Mouse (Mus musculus) kidney, adult 2 months (tissue): ENCODE measurements around the gene 9130023H24Rik. TPM values are rescaled to one million over a fixed set of nuclear protein-coding genes. Genes with fewer than 3 reads are reported as not detected.
A peak's percentile ranks its signal among the peaks of the same experiment; 100 is the strongest.

ENCODE experiments used
- DNase-seq: peaks from one replicate; pipeline ENCODE4 v3.0.0; 2021
- H3K27ac ChIP-seq: fragments of 200-500 bp; 2 replicates; pipeline ENCODE4 v1.5.1; 2012; ENCODE audit warnings: low read depth, low read length, control low read depth, inconsistent platforms; ENCODE audit not compliant: insufficient read depth
- H3K27me3 ChIP-seq: fragments of 200-500 bp; replicated peaks from 2 replicates; pipeline ENCODE4 v1.6.1; 2012; ENCODE audit warnings: mild to moderate bottlenecking, moderate library complexity, low read length, inconsistent platforms; ENCODE audit not compliant: control insufficient read depth, insufficient read depth
- H3K36me3 ChIP-seq: fragments of 200-500 bp; 2 replicates; pipeline ENCODE4 v1.6.1; 2012; ENCODE audit warnings: mild to moderate bottlenecking, moderate library complexity, low read length, inconsistent platforms; ENCODE audit not compliant: control insufficient read depth, insufficient read depth
- H3K4me1 ChIP-seq: fragments of 200-500 bp; 2 replicates; pipeline ENCODE4 v1.6.1; 2011; ENCODE audit warnings: low read length; ENCODE audit not compliant: control insufficient read depth, insufficient read depth
- H3K4me3 ChIP-seq: fragments of 200-500 bp; 2 replicates; pipeline ENCODE4 v1.5.1; 2011; ENCODE audit warnings: mild to moderate bottlenecking, low read depth, low read length, control low read depth; ENCODE audit not compliant: insufficient read depth
- CTCF ChIP-seq: fragments of 200-500 bp; conservative IDR thresholded peaks from 2 replicates; pipeline ENCODE4 v1.5.1; 2011; ENCODE audit warnings: low read depth, mild to moderate bottlenecking, control low read depth, low read length, moderate library complexity, mixed read lengths; ENCODE audit not compliant: insufficient read depth, insufficient read length
- POLR2A ChIP-seq: fragments of 200-500 bp; IDR thresholded peaks from one replicate; pipeline ENCODE4 v1.6.1; 2011; ENCODE audit warnings: low read depth, low read length, control low read depth
- WGBS: fragments of 180-500 bp; shearing (Covaris S2); methylation state at CpG from one replicate; pipeline ENCODE4 v1.1.7; 2018; 5-methylcytosine and 5-hydroxymethylcytosine counted together
- polyA plus RNA-seq: library from polyadenylated mRNA; depleted of rRNA; stranded (reverse); fragments of >200 nt; gene quantifications from 2 replicates; pipeline ENCODE4 v1.2.3, GENCODE M21; 2012; rRNA removed

9130023H24Rik gene
- polyA plus RNA-seq: 3.1 and 3.2 TPM in 2 replicates

DNA sequence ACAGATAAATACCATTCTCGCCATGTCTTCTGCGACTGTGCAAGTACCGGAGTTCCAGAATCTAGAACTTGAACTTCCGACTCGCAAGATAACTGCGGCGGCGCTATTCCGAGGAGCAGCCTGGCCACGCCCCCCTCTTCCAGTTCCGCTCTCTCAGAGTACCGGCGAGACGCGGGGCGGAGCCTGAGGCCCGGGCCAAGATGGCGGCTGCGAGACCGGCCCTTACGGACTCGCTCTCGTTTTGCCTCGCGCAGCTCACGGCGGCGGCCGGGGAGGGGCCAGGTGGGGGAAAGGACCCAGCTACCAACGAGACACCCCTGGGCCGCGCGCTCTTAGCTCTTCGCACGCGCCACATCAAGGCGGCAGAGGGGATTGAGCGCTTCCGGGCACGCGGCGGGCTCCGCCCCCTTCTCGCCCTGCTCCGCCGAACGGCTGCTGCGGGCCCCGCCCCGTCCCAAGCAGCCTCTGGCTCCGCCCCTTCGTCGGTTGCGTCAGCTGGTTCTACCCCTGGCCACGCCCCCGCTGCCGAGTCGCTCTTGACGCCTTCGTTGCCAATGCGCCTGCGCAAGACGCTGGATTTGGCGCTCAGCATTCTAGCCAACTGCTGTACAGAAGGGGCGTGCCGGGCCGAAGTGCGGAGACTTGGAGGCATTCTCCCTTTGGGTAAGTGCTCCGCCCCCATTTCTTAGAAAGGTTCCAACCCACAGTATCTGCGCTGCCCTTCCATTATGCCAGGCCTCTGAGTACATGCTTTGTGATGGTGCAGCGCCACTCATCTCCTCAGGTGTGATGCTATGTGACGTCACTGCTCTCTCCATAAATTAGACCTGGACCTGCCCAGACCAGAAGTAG lies at the start of gene 9130023H24Rik:
Gene 9130023H24Rik (minus strand): TSS at position 105 of the 852 bp plus-strand sequence.
- H3K4me3 ChIP-seq: peak within 1 kb of the TSS; percentile 86
- H3K4me1 ChIP-seq: peaks cover 12% of the 10 kb centered on the region; the same call in 1 of the 2 replicates
- no peaks in the 10 kb centered on the region for H3K27me3 ChIP-seq
- TF ChIP-seq POLR2A (peak; percentile 48), CTCF (no peak)
- H3K36me3 ChIP-seq: no peaks in the 10 kb centered on the region
- DNase-seq: peak; percentile 100
- under 1% methylated on average over 71 of the region's 72 CpGs for WGBS
- H3K27ac ChIP-seq: peak within 1 kb of the TSS; percentile 98

DNA sequence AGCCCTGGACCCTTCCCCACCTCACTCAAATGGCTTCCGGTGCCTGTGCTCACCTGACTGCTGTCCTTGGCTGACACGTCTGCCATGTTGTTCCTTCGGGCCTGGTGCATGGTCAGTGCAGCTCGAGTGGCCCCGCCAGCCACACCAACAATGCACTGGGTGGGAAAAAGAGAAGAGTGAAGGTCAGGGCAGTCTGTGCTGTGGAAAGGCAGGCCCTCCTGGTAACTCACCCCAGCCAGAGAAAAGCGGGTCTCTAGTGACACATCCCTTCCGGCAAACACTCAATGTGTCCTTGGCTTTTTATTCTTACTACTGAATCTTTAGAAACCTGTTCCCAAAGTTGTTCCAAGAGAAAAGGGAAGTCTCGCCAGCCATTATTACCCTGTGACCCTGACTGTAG lies 47.2 kb upstream of the 9130023H24Rik start:
- 87% methylated on average over 8 of the region's 8 CpGs for WGBS
- Histone ChIP-seq H3K4me3 (no peak overlapping the region), H3K4me1 (peaks cover 5% of the 10 kb centered on the region; the same call in 1 of the 2 replicates), H3K27me3 (no peaks in the 10 kb centered on the region), H3K27ac (no peak overlapping the region), H3K36me3 (no peaks in the 10 kb centered on the region; the same call in 1 of the 2 replicates)
- DNase-seq: no peak
- TF ChIP-seq CTCF: no peak
- TF ChIP-seq POLR2A: no peak

DNA sequence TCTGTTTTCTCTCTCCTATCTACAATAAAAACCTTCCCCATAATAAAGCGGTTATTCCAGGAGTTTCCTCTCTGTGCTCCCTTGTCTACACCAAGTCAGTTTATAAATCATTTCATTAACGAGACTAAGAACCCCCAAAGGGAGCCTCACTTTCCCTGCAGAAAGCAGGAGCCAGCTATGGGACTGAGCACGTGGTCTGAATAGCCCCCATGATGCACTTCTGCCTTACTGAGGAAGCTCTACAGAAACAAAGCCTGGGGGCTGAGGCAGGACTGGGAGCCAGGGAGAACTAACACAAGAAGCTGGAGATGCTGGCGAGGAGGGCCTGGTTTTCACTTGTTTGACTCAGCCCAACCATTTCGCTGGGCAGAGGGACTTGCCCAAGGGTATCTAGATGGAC lies 46.2 kb upstream of the 9130023H24Rik start:
- Histone ChIP-seq H3K36me3 (no peaks in the 10 kb centered on the region; the same call in 1 of the 2 replicates), H3K27me3 (no peaks in the 10 kb centered on the region), H3K27ac (no peak overlapping the region), H3K4me1 (peaks cover 4% of the 10 kb centered on the region; the same call in 1 of the 2 replicates), H3K4me3 (no peak overlapping the region)
- no peak for TF ChIP-seq POLR2A
- TF ChIP-seq CTCF: no peak
- DNase-seq: no peak
- WGBS: 67% methylated on average over 5 of the region's 5 CpGs

DNA sequence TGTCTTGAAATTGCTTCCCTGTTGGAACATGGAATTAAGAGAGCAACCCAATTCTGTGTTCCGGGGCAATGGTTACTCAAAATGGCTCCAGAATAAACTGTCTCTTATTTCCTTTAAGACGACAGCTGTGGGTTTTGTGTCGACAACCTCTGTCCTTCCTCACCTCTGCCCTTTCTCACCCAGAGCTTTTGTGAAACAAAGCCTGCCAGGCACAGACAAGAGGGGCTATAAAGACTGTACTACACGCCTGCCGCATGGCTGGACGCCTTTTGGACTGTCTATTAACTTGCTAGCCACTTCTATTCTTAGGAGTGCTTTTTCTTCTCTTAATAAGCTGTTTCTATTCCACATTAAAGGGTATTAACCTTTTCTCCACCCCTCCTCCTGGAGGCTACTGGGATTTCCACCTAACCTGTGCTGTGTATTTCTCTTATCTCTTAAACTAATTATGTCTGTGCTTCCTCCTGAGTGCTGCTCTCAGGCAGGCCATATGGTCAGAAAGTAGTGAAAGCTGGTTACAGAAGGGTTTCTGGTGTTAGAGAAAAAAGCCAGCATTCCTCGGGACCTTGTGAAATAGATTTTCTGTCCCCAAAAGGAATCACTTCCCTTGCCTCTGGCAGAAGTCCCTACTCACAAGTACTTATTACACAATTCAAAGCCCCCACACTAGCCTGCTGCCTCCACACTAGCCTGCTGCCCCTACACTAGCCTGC lies 44.9 kb upstream of the 9130023H24Rik start:
- TF ChIP-seq CTCF (no peak), POLR2A (no peak)
- DNase-seq: no peak
- no peak overlapping the region for H3K4me3 ChIP-seq
- H3K27me3 ChIP-seq: no peaks in the 10 kb centered on the region
- no peaks in the 10 kb centered on the region for H3K4me1 ChIP-seq
- 57% methylated on average over 7 of the region's 7 CpGs for WGBS
- no peaks in the 10 kb centered on the region; the same call in 1 of the 2 replicates for H3K36me3 ChIP-seq
- no peak overlapping the region for H3K27ac ChIP-seq

DNA sequence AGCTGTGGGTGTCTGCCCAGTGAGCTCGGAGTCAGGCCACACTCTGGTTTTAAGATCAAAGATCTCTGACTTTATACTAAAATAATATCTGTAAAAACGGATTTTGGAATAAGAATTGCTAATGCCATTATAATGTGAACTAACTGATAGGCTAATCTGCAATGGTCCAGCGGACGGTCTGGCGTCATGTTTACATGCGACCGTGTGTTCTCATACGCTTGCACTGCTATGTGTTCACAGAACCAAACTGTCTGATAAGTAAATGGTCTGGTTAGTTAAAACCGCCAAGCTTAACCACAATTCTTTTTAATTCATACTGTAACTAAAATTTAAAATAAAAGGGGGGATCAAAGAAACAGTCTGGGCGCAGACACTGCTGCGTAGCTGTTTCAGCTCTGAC lies 43.9 kb upstream of the 9130023H24Rik start:
- no peak overlapping the region for H3K4me3 ChIP-seq
- no peaks in the 10 kb centered on the region; the same call in 1 of the 2 replicates for H3K36me3 ChIP-seq
- 92% methylated on average over 11 of the region's 11 CpGs for WGBS
- TF ChIP-seq CTCF: no peak
- TF ChIP-seq POLR2A: no peak
- no peak for DNase-seq
- H3K27ac ChIP-seq: no peak overlapping the region
- H3K27me3 ChIP-seq: no peaks in the 10 kb centered on the region
- H3K4me1 ChIP-seq: no peaks in the 10 kb centered on the region

DNA sequence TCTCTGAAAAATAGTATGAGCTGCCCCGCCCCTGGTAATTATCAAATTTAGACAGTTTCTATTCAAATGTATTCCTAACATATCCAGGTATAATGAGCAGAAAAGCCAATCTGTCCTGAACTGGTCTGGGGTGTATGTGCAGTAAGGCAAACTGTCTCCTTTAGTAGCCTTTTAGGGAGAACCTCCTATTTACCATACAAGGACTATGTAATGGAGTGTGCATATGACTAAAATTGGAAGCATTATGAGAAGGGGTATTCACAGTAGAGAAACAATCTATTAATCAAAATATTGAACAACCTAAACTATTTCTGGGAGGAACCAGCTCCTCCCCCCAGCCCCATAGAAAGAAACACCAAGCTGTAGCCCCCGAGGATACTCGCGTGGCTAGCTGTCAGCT lies 41.9 kb upstream of the 9130023H24Rik start:
- DNase-seq: no peak
- H3K4me3 ChIP-seq: no peak overlapping the region
- no peaks in the 10 kb centered on the region for H3K27me3 ChIP-seq
- H3K27ac ChIP-seq: no peak overlapping the region
- no peaks in the 10 kb centered on the region for H3K4me1 ChIP-seq
- no peak for TF ChIP-seq POLR2A
- no peak for TF ChIP-seq CTCF
- H3K36me3 ChIP-seq: no peaks in the 10 kb centered on the region; the same call in none of the 2 replicates
- 93% methylated on average over 4 of the region's 4 CpGs for WGBS

DNA sequence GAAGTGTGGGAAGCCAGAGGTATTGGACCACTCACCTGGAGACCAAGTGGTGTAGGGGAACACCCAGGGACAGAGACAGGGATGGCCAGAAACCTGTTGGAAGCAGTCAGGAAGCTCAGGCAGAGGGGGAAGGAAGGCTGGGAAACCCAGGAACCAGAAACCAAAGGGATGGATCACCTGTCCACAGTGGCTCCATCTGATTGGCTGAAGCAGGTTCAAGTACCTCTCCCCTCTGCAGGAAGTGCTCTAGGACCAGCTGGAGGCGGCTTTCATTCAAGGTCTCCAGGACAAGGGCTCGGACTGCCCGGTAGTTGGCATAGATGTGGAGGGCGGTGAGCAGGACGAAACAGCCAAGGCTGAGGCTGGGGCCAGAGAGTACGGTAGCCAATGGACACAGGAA lies 38.2 kb upstream of the 9130023H24Rik start:
- Histone ChIP-seq H3K4me3 (no peak overlapping the region), H3K36me3 (peaks cover 5% of the 10 kb centered on the region), H3K27ac (peak overlapping the region; percentile 67; the same call in 1 of the 2 replicates), H3K27me3 (no peaks in the 10 kb centered on the region), H3K4me1 (no peaks in the 10 kb centered on the region)
- DNase-seq: no peak
- TF ChIP-seq CTCF: no peak
- TF ChIP-seq POLR2A: no peak
- WGBS: 74% methylated on average over 6 of the region's 6 CpGs
